Mouse (Mus musculus) liver, adult 2 months (tissue): ENCODE data around the gene Usp20. TPM values are rescaled to one million over a fixed set of nuclear protein-coding genes. Genes with fewer than 3 reads are reported as not detected.

Experiments
- DNase-seq: peaks from one replicate; pipeline ENCODE4 v3.0.0-alpha.2; 2011; ENCODE audit warnings: low read depth, low spot score; ENCODE audit errors: extremely low read depth
- H3K27ac ChIP-seq: fragments of 200-500 bp; replicated peaks from 2 replicates; pipeline ENCODE4 v1.5.1; 2012; ENCODE audit warnings: low read depth, mild to moderate bottlenecking, control low read depth, inconsistent platforms, low read length; ENCODE audit not compliant: insufficient read depth
- H3K27me3 ChIP-seq: fragments of 200-500 bp; 2 replicates; pipeline ENCODE4 v1.6.1; 2012; ENCODE audit warnings: mild to moderate bottlenecking, moderate library complexity, low read length, inconsistent platforms; ENCODE audit not compliant: control insufficient read depth, insufficient read depth
- H3K36me3 ChIP-seq: fragments of 200-500 bp; 2 replicates; pipeline ENCODE4 v1.6.1; 2012; ENCODE audit warnings: low read length, inconsistent platforms; ENCODE audit not compliant: control insufficient read depth, insufficient read depth
- H3K4me1 ChIP-seq: fragments of 200-500 bp; 2 replicates; pipeline ENCODE4 v1.6.1; 2011; ENCODE audit warnings: low read length; ENCODE audit not compliant: control insufficient read depth, insufficient read depth
- H3K4me3 ChIP-seq: fragments of 200-500 bp; 2 replicates; pipeline ENCODE4 v1.5.1; 2011; ENCODE audit warnings: low read depth, mild to moderate bottlenecking, control low read depth, low read length, moderate library complexity; ENCODE audit not compliant: insufficient read depth
- H3K79me2 ChIP-seq: fragments of 200-500 bp; 2 replicates; pipeline ENCODE4 v1.6.1; 2012; ENCODE audit warnings: inconsistent platforms, mild to moderate bottlenecking, low read length, moderate library complexity; ENCODE audit not compliant: control insufficient read depth, insufficient read depth
- H3K9ac ChIP-seq: fragments of 200-500 bp; 2 replicates; pipeline ENCODE4 v1.6.1; 2012; ENCODE audit warnings: low read depth, mild to moderate bottlenecking, control low read depth, inconsistent platforms, low read length
- CTCF ChIP-seq: fragments of 200-500 bp; IDR thresholded peaks from 2 replicates; pipeline ENCODE4 v1.5.1; 2011; ENCODE audit warnings: low read depth, low read length, control low read depth
- POLR2A ChIP-seq: fragments of 200-500 bp; IDR thresholded peaks from 2 replicates; pipeline ENCODE4 v1.6.1; 2011; ENCODE audit warnings: low read length, control low read depth; ENCODE audit not compliant: insufficient read depth; ENCODE audit errors: extremely low read depth
- WGBS: fragments of 180-500 bp; shearing (Covaris S2); methylation state at CpG from one replicate; pipeline ENCODE4 v1.1.7; 2018; 5-methylcytosine and 5-hydroxymethylcytosine counted together
- polyA plus RNA-seq: library from polyadenylated mRNA; depleted of rRNA; stranded (reverse); fragments of >200 nt; gene quantifications from 2 replicates; pipeline ENCODE4 v1.2.3, GENCODE M21; 2012
- total RNA-seq: library from RNA; depleted of rRNA; stranded (reverse); fragments of >200 nt; gene quantifications from 2 replicates; pipeline ENCODE4 v1.2.3, GENCODE M21; 2014

The Usp20 gene
- total and polyA plus RNA-seq, 2 experiments = 3.0 to 6.0 TPM

DNA sequence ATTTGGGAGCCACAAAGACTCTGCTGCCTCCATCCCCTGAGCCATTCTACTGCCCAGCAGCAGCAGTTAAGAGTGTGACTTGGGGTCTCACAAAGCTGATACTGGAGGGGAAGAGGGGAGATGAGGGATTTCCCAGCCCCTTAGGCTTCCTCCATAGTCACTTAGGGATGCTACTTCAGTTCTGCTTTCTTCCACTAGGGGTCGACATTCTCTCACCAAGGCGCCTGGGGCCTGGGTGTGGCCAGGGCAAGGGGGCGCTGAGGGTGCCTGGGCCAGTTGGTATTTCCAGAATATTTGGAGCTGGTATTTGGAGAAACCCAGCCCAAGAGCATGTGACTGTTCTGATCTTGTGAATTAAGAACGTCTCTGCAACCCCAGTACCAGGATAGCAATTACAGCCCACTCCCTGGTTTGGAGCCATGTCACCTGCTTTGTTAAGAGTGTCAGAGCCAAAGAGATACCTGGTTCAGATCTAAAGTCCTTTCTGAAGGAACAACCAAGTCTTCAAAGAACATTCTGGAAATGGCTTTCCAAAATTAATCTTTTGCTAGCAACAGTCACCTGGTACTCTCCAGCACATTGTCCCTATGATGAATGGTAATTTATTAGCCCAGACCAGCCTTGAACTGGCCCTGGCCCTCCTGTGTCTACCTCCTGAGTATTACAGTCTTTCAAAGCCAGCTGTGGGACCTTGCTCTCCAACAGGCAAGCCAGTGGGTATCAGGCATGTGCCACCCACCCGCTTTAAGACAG, 42.7 kb downstream of the Usp20 start:
- Histone ChIP-seq H3K4me3 (no peak overlapping the region), H3K27ac (no peak overlapping the region), H3K9ac (no peak overlapping the region), H3K27me3 (no peaks in the 10 kb centered on the region), H3K36me3 (no peaks in the 10 kb centered on the region), H3K4me1 (no peaks in the 10 kb centered on the region), H3K79me2 (no peaks in the 10 kb centered on the region)
- DNase-seq = peak; percentile 23
- WGBS = 30% methylated on average over 5 of the region's 5 CpGs
- TF ChIP-seq POLR2A (no peak), CTCF (peak; percentile 88)

DNA sequence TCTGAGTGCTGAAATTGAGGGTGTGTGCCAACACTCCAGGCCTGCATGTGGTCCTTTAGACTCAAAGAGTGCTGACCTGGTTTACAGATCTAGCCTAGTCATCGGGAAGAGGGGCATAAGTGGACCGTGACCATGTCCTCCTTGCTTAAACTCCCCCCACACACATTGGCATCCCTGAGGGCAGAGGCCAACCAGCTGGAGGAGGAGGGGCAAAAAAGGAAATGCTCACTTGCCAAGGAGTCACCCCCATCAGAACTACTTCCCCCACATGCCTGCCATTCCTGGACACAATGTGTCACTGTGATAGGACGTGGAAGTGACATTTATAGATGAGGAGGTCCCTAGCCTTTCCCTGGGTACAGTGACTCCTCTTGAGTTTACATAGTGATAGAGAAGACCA, 43.4 kb downstream of the Usp20 start:
- WGBS = 72% methylated on average over 3 of the region's 3 CpGs

DNA sequence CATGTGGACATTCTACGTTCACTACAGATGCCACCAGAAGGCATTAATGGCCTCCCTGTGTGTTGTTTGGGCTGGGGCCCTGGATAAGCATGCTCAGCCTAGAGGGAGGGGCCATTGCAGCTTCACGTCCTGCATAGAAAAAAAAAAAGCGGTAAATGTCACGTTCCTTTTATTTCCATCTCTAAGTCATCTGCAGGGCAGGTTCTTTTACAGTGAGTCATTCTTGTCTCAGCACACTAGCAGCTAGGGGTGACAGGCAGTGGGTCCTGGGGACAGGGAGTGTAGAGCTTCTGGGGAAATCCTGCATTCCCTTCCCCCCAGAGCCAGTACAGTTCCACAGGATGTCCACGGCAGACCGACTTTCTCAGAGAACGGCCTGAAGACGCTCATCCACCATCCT, 44.6 kb downstream of the Usp20 start:
- TF ChIP-seq CTCF (no peak), POLR2A (no peak)
- Histone ChIP-seq H3K27me3 (no peaks in the 10 kb centered on the region), H3K4me1 (no peaks in the 10 kb centered on the region), H3K79me2 (no peaks in the 10 kb centered on the region), H3K9ac (no peak overlapping the region), H3K36me3 (peaks cover 4% of the 10 kb centered on the region; the same call in 1 of the 2 replicates), H3K27ac (no peak overlapping the region), H3K4me3 (no peak overlapping the region)
- 74% methylated on average over 8 of the region's 8 CpGs for WGBS
- no peak for DNase-seq

More for the DNA sequence above, 43.4 kb downstream of the Usp20 start:
- no peak overlapping the region for H3K27ac ChIP-seq
- DNase-seq = peak; percentile 5
- H3K27me3 ChIP-seq = no peaks in the 10 kb centered on the region
- H3K4me3 ChIP-seq = no peak overlapping the region
- H3K36me3 ChIP-seq = peaks cover 2% of the 10 kb centered on the region; the same call in 1 of the 2 replicates
- H3K4me1 ChIP-seq = no peaks in the 10 kb centered on the region
- H3K9ac ChIP-seq = no peak overlapping the region
- no peaks in the 10 kb centered on the region for H3K79me2 ChIP-seq
- no peak for TF ChIP-seq POLR2A
- no peak for TF ChIP-seq CTCF

DNA sequence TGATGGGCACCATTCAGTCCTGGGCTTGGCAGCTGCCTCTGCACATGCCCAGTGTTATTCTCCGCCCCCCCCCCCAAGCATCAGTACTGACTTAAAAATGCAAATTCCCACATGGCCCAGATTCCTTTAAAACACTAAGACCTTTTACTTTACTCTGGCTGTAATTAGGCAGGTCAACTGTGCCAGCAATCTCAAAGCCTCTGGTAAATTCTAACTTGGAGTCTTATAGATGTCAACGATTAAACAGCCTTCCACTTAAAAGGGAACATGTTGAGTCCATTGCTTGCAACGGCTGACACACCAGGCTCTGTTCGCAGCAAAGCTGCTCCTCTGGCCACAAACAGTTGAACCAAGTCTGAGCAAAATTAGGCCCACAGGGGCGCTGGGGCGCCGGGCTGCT, 49.9 kb downstream of the Usp20 start:
- DNase-seq = no peak
- Histone ChIP-seq H3K79me2 (no peaks in the 10 kb centered on the region), H3K4me3 (no peak overlapping the region), H3K27ac (no peak overlapping the region), H3K4me1 (no peaks in the 10 kb centered on the region), H3K36me3 (peaks cover 31% of the 10 kb centered on the region), H3K9ac (no peak overlapping the region), H3K27me3 (no peaks in the 10 kb centered on the region)
- 91% methylated on average over 7 of the region's 7 CpGs for WGBS
- no peak for TF ChIP-seq CTCF
- TF ChIP-seq POLR2A = no peak

DNA sequence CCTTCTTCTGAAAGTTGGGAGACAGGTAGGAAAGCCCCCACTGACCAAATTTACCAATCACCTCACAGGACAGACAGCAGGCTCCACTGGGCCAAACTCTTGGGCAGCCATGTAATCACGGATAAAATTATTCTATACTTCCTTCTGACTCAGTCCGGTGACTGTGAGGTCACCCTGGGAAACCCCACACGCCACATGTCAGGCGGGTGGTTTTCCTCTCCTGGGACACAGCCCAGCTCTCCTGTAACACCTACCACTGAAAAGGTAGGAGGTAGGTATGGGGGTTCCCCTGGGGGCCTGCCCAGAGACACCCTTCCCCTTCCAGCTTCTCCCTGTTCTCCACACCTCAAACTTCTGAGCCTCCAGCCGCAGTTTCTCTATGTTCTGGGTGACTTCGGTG, 54.7 kb downstream of the Usp20 start:
- DNase-seq = no peak
- Histone ChIP-seq H3K79me2 (no peaks in the 10 kb centered on the region), H3K4me1 (no peaks in the 10 kb centered on the region), H3K27ac (no peak overlapping the region), H3K9ac (no peak overlapping the region), H3K4me3 (no peak overlapping the region), H3K36me3 (peaks cover 34% of the 10 kb centered on the region), H3K27me3 (no peaks in the 10 kb centered on the region)
- TF ChIP-seq CTCF (no peak), POLR2A (no peak)
- 91% methylated on average over 6 of the region's 6 CpGs for WGBS

DNA sequence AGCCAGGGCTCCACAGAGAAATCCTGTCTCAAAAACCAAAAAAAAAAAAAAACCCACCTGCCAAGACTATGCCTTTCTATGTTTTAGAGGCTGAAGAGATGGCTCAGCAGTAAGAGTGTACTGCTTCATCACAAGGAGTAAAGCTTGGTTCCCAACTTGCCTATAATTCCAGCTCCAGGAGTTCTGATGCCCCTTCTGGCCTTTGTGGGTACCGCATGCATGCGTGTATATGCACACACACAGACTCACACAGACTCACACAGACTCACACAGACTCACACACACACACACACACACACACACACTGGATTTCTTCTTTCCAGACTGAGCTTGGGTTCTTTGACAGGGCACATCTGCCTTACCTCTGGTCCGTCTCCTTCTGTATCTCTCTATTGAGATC, 58.0 kb downstream of the Usp20 start:
- Histone ChIP-seq H3K27me3 (no peaks in the 10 kb centered on the region), H3K4me3 (no peak overlapping the region), H3K27ac (no peak overlapping the region), H3K4me1 (no peaks in the 10 kb centered on the region), H3K36me3 (peaks cover 20% of the 10 kb centered on the region), H3K9ac (no peak overlapping the region), H3K79me2 (no peaks in the 10 kb centered on the region)
- DNase-seq = no peak
- WGBS = 100% methylated on average over 3 of the region's 3 CpGs
- TF ChIP-seq CTCF (no peak), POLR2A (no peak)
